Mouse (Mus musculus) MEL (cell line): Measurements from ENCODE around the gene Kmt5a. TPM values are rescaled to one million over a fixed set of nuclear protein-coding genes. Genes with fewer than 3 reads are reported as not detected.

Experiments
- DNase-seq: peaks from one replicate; pipeline ENCODE4 v3.0.0; 2011; ENCODE audit warnings: low read depth, low spot score
- H3K27ac ChIP-seq: 2 replicates; pipeline ENCODE4 v1.5.1; 2012; ENCODE audit warnings: low read depth, mild to moderate bottlenecking, control low read depth, low read length, moderate library complexity; ENCODE audit not compliant: control insufficient read depth
- H3K27me3 ChIP-seq, 2 experiments: fragments of 150-350 bp in 1 of 2; sonication (generic) in 1 of 2; 2 replicates each; pipeline ENCODE4 v1.6.1; 2012; ENCODE audit warnings: low read length in 2 of 2, mild to moderate bottlenecking in 2 of 2, improper control_type of control experiment in 1 of 2, moderate library complexity in 1 of 2; ENCODE audit not compliant: insufficient read depth in 2 of 2, control insufficient read depth in 1 of 2
- H3K36me3 ChIP-seq, 2 experiments: 2 replicates each; pipeline ENCODE4 v1.6.1; 2012 to 2014; ENCODE audit warnings: low read length in 2 of 2, improper control_type of control experiment in 1 of 2, inconsistent platforms in 1 of 2, mild to moderate bottlenecking in 1 of 2; ENCODE audit not compliant: insufficient read depth in 2 of 2, control insufficient read depth in 1 of 2
- H3K4me1 ChIP-seq, 2 experiments: fragments of 150-350 bp in 1 of 2; sonication (generic) in 1 of 2; 2 replicates each; pipeline ENCODE4 v1.6.1; 2012; ENCODE audit warnings: low read length in 2 of 2, improper control_type of control experiment in 1 of 2, mild to moderate bottlenecking in 1 of 2; ENCODE audit not compliant: insufficient read depth in 2 of 2, control insufficient read depth in 1 of 2
- H3K4me3 ChIP-seq, 2 experiments: fragments of 150-350 bp in 1 of 2; sonication (generic) in 1 of 2; 2 replicates each; pipeline ENCODE4 v1.5.1; 2012; ENCODE audit warnings: low read depth in 2 of 2, low read length in 2 of 2, mild to moderate bottlenecking in 2 of 2, moderate library complexity in 2 of 2, control low read depth in 1 of 2, improper control_type of control experiment in 1 of 2; ENCODE audit not compliant: control insufficient read depth in 1 of 2, insufficient read depth in 1 of 2
- H3K79me2 ChIP-seq: 2 replicates; pipeline ENCODE4 v1.6.1; 2012; ENCODE audit warnings: mild to moderate bottlenecking, low read length, moderate library complexity; ENCODE audit not compliant: control insufficient read depth, poor library complexity, insufficient read depth
- H3K9ac ChIP-seq: 2 replicates; pipeline ENCODE4 v1.6.1; 2012; ENCODE audit warnings: low read depth, mild to moderate bottlenecking, control low read depth, low read length, moderate library complexity; ENCODE audit not compliant: control insufficient read depth, poor library complexity, severe bottlenecking
- H3K9me3 ChIP-seq: fragments of 150-350 bp; sonication (generic); replicated peaks from 2 replicates; pipeline ENCODE4 v1.6.1; 2012; ENCODE audit warnings: mild to moderate bottlenecking, low read length, improper control_type of control experiment, moderate library complexity; ENCODE audit not compliant: insufficient read depth
- BHLHE40 ChIP-seq: IDR thresholded peaks from 2 replicates; pipeline ENCODE4 v1.6.1; 2012; ENCODE audit warnings: low read depth, mild to moderate bottlenecking, inconsistent platforms, low read length, improper control_type of control experiment, borderline replicate concordance
- CHD1 ChIP-seq: IDR thresholded peaks from 2 replicates; pipeline ENCODE4 v1.6.1; 2012; ENCODE audit warnings: low read depth, mild to moderate bottlenecking, inconsistent platforms, low read length, improper control_type of control experiment
- E2F4 ChIP-seq: IDR thresholded peaks from 2 replicates; pipeline ENCODE4 v1.6.1; 2011; ENCODE audit warnings: low read depth, low read length, improper control_type of control experiment, borderline replicate concordance
- ELF1 ChIP-seq: IDR thresholded peaks from 2 replicates; pipeline ENCODE4 v1.6.1; 2014; ENCODE audit warnings: low read depth, mild to moderate bottlenecking, inconsistent platforms, low read length, improper control_type of control experiment, moderate library complexity
- EP300 ChIP-seq, 2 experiments: IDR thresholded peaks; 2 replicates each; pipeline ENCODE4 v1.6.1; 2011; ENCODE audit warnings: improper control_type of control experiment in 2 of 2, low read length in 2 of 2, low read depth in 1 of 2, mild to moderate bottlenecking in 1 of 2
- ETS1 ChIP-seq: IDR thresholded peaks from 2 replicates; pipeline ENCODE4 v1.6.1; 2012; ENCODE audit warnings: low read depth, mild to moderate bottlenecking, inconsistent platforms, low read length, improper control_type of control experiment, moderate library complexity
- GABPA ChIP-seq: IDR thresholded peaks from 2 replicates; pipeline ENCODE4 v1.6.1; 2012; ENCODE audit warnings: low read depth, mild to moderate bottlenecking, inconsistent platforms, low read length, improper control_type of control experiment, moderate library complexity
- GATA1 ChIP-seq: IDR thresholded peaks from 2 replicates; pipeline ENCODE4 v1.6.1; 2011; ENCODE audit warnings: low read depth, low read length, improper control_type of control experiment
- HCFC1 ChIP-seq: IDR thresholded peaks from 2 replicates; pipeline ENCODE4 v1.6.1; 2012; ENCODE audit warnings: low read depth, mild to moderate bottlenecking, inconsistent platforms, low read length, improper control_type of control experiment, moderate library complexity
- JUND ChIP-seq: IDR thresholded peaks from 2 replicates; pipeline ENCODE4 v1.6.1; 2011; ENCODE audit warnings: low read depth, mild to moderate bottlenecking, improper control_type of control experiment, low read length
- KAT2A ChIP-seq: conservative IDR thresholded peaks from 2 replicates; pipeline ENCODE4 v1.6.1; 2012; ENCODE audit warnings: low read depth, low read length, improper control_type of control experiment, inconsistent platforms
- MAFK ChIP-seq: IDR thresholded peaks from 2 replicates; pipeline ENCODE4 v1.6.1; 2011; ENCODE audit warnings: low read depth, mild to moderate bottlenecking, low read length, improper control_type of control experiment, borderline replicate concordance
- MAX ChIP-seq: IDR thresholded peaks from 2 replicates; pipeline ENCODE4 v1.6.1; 2011; ENCODE audit warnings: low read length, improper control_type of control experiment
- MAZ ChIP-seq: IDR thresholded peaks from 2 replicates; pipeline ENCODE4 v1.6.1; 2012; ENCODE audit warnings: low read depth, mild to moderate bottlenecking, inconsistent platforms, low read length, improper control_type of control experiment
- MXI1 ChIP-seq: IDR thresholded peaks from 2 replicates; pipeline ENCODE4 v1.6.1; 2011; ENCODE audit warnings: mild to moderate bottlenecking, low read depth, low read length, improper control_type of control experiment
- MYC ChIP-seq: IDR thresholded peaks from 2 replicates; pipeline ENCODE4 v1.6.1; 2011; ENCODE audit warnings: low read depth, mild to moderate bottlenecking, low read length, improper control_type of control experiment, moderate library complexity
- NELFE ChIP-seq: IDR thresholded peaks from 2 replicates; pipeline ENCODE4 v1.6.1; 2011; ENCODE audit warnings: low read depth, low read length, improper control_type of control experiment
- NRF1 ChIP-seq: IDR thresholded peaks from 2 replicates; pipeline ENCODE4 v1.6.1; 2014; ENCODE audit warnings: low read depth, mild to moderate bottlenecking, inconsistent platforms, low read length, improper control_type of control experiment, moderate library complexity; ENCODE audit not compliant: poor library complexity, insufficient read depth, severe bottlenecking
- POLR2A ChIP-seq, 2 experiments: IDR thresholded peaks; 2 replicates each; pipeline ENCODE4 v1.6.1; 2011 to 2012; ENCODE audit warnings: low read length in 2 of 2, mild to moderate bottlenecking in 2 of 2, control low read depth in 1 of 2, improper control_type of control experiment in 1 of 2, low read depth in 1 of 2, moderate library complexity in 1 of 2; ENCODE audit not compliant: control insufficient read depth in 1 of 2, insufficient read depth in 1 of 2, poor library complexity in 1 of 2
- POLR2AphosphoS5 ChIP-seq: IDR thresholded peaks from 2 replicates; pipeline ENCODE4 v1.6.1; 2012; ENCODE audit warnings: low read depth, borderline replicate concordance, mild to moderate bottlenecking, inconsistent platforms, low read length, moderate library complexity, mixed read lengths
- RCOR1 ChIP-seq: IDR thresholded peaks from 2 replicates; pipeline ENCODE4 v1.6.1; 2012; ENCODE audit warnings: low read depth, mild to moderate bottlenecking, inconsistent platforms, low read length, improper control_type of control experiment
- SIN3A ChIP-seq: IDR thresholded peaks from 2 replicates; pipeline ENCODE4 v1.6.1; 2012; ENCODE audit warnings: low read length, improper control_type of control experiment, inconsistent platforms
- TAL1 ChIP-seq: IDR thresholded peaks from 2 replicates; pipeline ENCODE4 v1.6.1; 2012; ENCODE audit warnings: mild to moderate bottlenecking, inconsistent platforms, low read length, moderate library complexity, mixed read lengths
- TBP ChIP-seq: IDR thresholded peaks from 2 replicates; pipeline ENCODE4 v1.8.0; 2011; ENCODE audit warnings: low read depth, low read length, improper control_type of control experiment
- TCF12 ChIP-seq: IDR thresholded peaks from 2 replicates; pipeline ENCODE4 v1.6.1; 2014; ENCODE audit warnings: low read depth, mild to moderate bottlenecking, inconsistent platforms, low read length, improper control_type of control experiment, moderate library complexity
- UBTF ChIP-seq: IDR thresholded peaks from 2 replicates; pipeline ENCODE4 v1.6.1; 2012; ENCODE audit warnings: low read depth, mild to moderate bottlenecking, inconsistent platforms, low read length, improper control_type of control experiment, moderate library complexity, borderline replicate concordance; ENCODE audit not compliant: insufficient read depth
- USF1 ChIP-seq: IDR thresholded peaks from 2 replicates; pipeline ENCODE4 v1.6.1; 2014; ENCODE audit warnings: low read depth, mild to moderate bottlenecking, inconsistent platforms, low read length, improper control_type of control experiment, moderate library complexity
- USF2 ChIP-seq, 2 experiments: IDR thresholded peaks; 2 replicates each; pipeline ENCODE4 v1.6.1; 2011 to 2012; ENCODE audit warnings: improper control_type of control experiment in 2 of 2, low read length in 2 of 2, borderline replicate concordance in 1 of 2, inconsistent platforms in 1 of 2, low read depth in 1 of 2, mild to moderate bottlenecking in 1 of 2; ENCODE audit not compliant: insufficient read depth in 1 of 2
- ZKSCAN1 ChIP-seq: IDR thresholded peaks from 2 replicates; pipeline ENCODE4 v1.6.1; 2012; ENCODE audit warnings: low read depth, mild to moderate bottlenecking, inconsistent platforms, low read length, improper control_type of control experiment, moderate library complexity
- ZMIZ1 ChIP-seq: IDR thresholded peaks from 2 replicates; pipeline ENCODE4 v1.6.1; 2012; ENCODE audit warnings: low read depth, mild to moderate bottlenecking, inconsistent platforms, low read length, improper control_type of control experiment, moderate library complexity
- ZNF384 ChIP-seq: IDR thresholded peaks from 2 replicates; pipeline ENCODE4 v1.6.1; 2012; ENCODE audit warnings: low read depth, mild to moderate bottlenecking, inconsistent platforms, low read length, improper control_type of control experiment
- polyA plus RNA-seq, 2 experiments: library from polyadenylated mRNA; stranded (reverse) in 1 of 2; unstranded in 1 of 2; fragments of >175 nt in 1 of 2; fragments of >200 nt in 1 of 2; gene quantifications; 2 replicates each; pipeline versions ENCODE4 v1.2.1 to v1.2.4; 2012; ENCODE audit warnings: low replicate concordance in 2 of 2, low read depth in 1 of 2; ENCODE audit not compliant: insufficient read length in 2 of 2, insufficient read depth in 1 of 2, missing spikeins in 1 of 2
- total RNA-seq: library from RNA; depleted of rRNA; stranded (reverse); fragments of 300-350 nt; gene quantifications from 2 replicates; pipeline ENCODE4 v1.2.3, GENCODE M21; 2012

Kmt5a gene
- total and polyA plus RNA-seq, 3 experiments = 88.6 to 243 (median 110) TPM

GRCm38 (mm10) chr5:124482966-124483654 is 43.4 kb downstream of the Kmt5a start, which contains the start of gene Snrnp35 (continued):
- TF ChIP-seq EP300 (IDR thresholded peaks at IDR 0.05; ENCODE audit: low read depth in 1 of 2, low read length in 2 of 2) (peak in 1 of 2 experiments; percentile 58; a peak in 2 of 4 replicates), ELF1 (no peak), POLR2AphosphoS5 (no peak), UBTF (no peak), ZNF384 (no peak), CHD1 (no peak)

DNA sequence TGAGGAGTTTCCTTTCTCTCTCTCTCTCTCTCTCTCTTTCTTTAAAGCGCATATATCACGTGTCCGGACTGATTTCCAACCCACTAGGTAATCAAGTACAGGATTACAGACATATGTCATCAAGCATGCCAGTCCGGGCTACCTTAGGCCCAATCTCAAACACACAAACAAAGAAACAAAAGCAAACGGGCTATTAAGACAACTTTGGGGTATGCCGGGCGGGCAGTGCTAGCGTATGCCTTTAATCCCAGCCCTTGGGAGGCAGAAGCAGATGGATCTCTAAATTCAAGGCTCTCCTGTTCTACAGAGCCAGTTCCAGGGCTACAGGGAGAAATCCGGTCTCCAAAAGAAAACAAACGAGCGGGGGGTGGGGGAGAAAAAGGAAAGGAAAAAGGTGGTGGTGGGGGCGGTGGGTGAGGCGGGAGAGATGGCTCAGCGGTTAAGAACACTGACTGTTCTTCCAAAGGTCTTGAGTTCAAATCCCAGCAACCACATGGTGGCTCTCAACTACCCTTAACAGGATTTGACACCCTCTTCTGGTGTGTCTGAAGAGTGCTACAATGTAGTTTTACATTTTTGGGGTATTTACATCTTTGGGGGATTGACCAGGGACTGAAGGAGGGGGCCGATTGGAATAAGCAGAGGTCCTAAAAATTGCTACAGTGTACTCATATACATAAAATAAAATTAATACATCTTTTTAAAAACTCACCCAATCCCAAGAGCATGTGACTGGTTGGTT is 44.1 kb downstream of the Kmt5a start:
- H3K27ac ChIP-seq = peak overlapping the region; percentile 99
- H3K4me1 ChIP-seq = peaks cover 0 to 15% of the 10 kb centered on the region in 2 experiments; a peak in 2 of 4 replicates
- peaks cover 0 to 5% of the 10 kb centered on the region in 2 experiments; a peak in 2 of 4 replicates for H3K36me3 ChIP-seq
- H3K9ac ChIP-seq = peak overlapping the region; percentile 100
- peaks cover 9% of the 10 kb centered on the region for H3K79me2 ChIP-seq
- H3K4me3 ChIP-seq = peak overlapping the region; percentile 90 to 93
- no peaks in the 10 kb centered on the region for H3K27me3 ChIP-seq
- no peaks in the 10 kb centered on the region for H3K9me3 ChIP-seq
- peak; percentile 47 for DNase-seq
- TF ChIP-seq RCOR1 (0 out of 2 replicates have a peak, but pooled peaks have one; percentile 9), SIN3A (peak; percentile 11; the same call in 1 of the 2 replicates), HCFC1 (no peak), E2F4 (no peak; the same call in 1 of the 2 replicates), KAT2A (no peak), TBP (peak; percentile 20; the same call in 1 of the 2 replicates), MAX (no peak; the same call in 1 of the 2 replicates), MAFK (no peak), GATA1 (no peak), ETS1 (no peak), BHLHE40 (peak; percentile 55; the same call in 1 of the 2 replicates), MAZ (no peak; the same call in 1 of the 2 replicates), MXI1 (no peak; the same call in 1 of the 2 replicates), MYC (no peak), GABPA (no peak), ZKSCAN1 (no peak), NELFE (no peak), NRF1 (no peak), USF2 (IDR thresholded peaks at IDR 0.05; ENCODE audit: borderline replicate concordance in 1 of 2, insufficient read depth in 1 of 2, low read depth in 1 of 2, low read length in 2 of 2) (no peak), EP300 (IDR thresholded peaks at IDR 0.05; ENCODE audit: low read depth in 1 of 2, low read length in 2 of 2) (peak in 1 of 2 experiments; percentile 44; a peak in 1 of 4 replicates), ZMIZ1 (no peak; the same call in 1 of the 2 replicates), TCF12 (no peak), TAL1 (no peak), JUND (no peak), POLR2A (IDR thresholded peaks at IDR 0.05; ENCODE audit: control insufficient read depth in 1 of 2, insufficient read depth in 1 of 2, low read depth in 1 of 2, low read length in 2 of 2, poor library complexity in 1 of 2) (no peak; a peak in 1 of 4 replicates), USF1 (peak; percentile 75)
